Mouse (Mus musculus): ENCODE results near the gene Numb. TPM values are rescaled to one million over a fixed set of nuclear protein-coding genes. Genes with fewer than 3 reads are reported as not detected.

Numb gene
- polyA plus RNA-seq, 1 experiment = 155 TPM

GRCm38 (mm10) chr12:83924332-83924731 lies 2.6 kb upstream of the Numb start:
- 84% methylated on average over 3 of the region's 3 CpGs for WGBS
- no peak for DNase-seq
- Histone ChIP-seq H3K4me3 (replicated peaks; ENCODE audit: extremely low read depth, low read depth, low read length) (no peak overlapping the region), H3K4me1 (ENCODE audit: control insufficient read depth, insufficient read depth, low read length) (peaks cover 21% of the 10 kb centered on the region)
- no peak for TF ChIP-seq POLR2A (IDR thresholded peaks at IDR 0.05; ENCODE audit: borderline replicate concordance, extremely low read depth, low read depth, low read length)
- no peak for TF ChIP-seq CTCF (IDR thresholded peaks at IDR 0.05; ENCODE audit: insufficient read depth, low read length)

DNA sequence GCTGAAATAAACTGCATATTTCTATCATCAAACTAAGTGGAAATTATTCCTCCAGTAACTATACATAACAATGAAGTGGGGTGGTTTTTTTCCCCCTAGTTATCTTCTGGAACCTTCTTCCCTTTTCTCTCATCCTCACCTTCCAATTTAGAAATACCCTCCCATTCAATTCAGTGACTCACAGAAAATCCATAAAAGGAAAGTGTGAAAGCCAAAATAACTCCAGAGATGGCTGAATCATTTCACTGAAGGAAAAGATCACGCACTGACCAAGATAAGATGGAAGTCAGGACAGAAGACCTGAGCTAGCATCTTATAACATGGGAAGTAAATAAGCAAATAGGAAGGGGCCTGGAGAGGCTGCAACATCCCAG lies 1.7 kb upstream of the Numb start:
- WGBS = 68% methylated on average over 1 of the region's 1 CpGs
- H3K4me3 ChIP-seq (replicated peaks; ENCODE audit: extremely low read depth, low read depth, low read length) = no peak overlapping the region
- DNase-seq = no peak
- peaks cover 16% of the 10 kb centered on the region for H3K4me1 ChIP-seq (ENCODE audit: control insufficient read depth, insufficient read depth, low read length)
- TF ChIP-seq CTCF (IDR thresholded peaks at IDR 0.05; ENCODE audit: insufficient read depth, low read length) = no peak
- TF ChIP-seq POLR2A (IDR thresholded peaks at IDR 0.05; ENCODE audit: borderline replicate concordance, extremely low read depth, low read depth, low read length) = no peak

GRCm38 (mm10) chr12:83922724-83923485 lies 1.2 kb upstream of the Numb start:
- H3K4me1 ChIP-seq (ENCODE audit: control insufficient read depth, insufficient read depth, low read length) = peaks cover 12% of the 10 kb centered on the region
- H3K4me3 ChIP-seq (replicated peaks; ENCODE audit: extremely low read depth, low read depth, low read length) = peak overlapping the region; percentile 15
- no peak for DNase-seq
- TF ChIP-seq POLR2A (IDR thresholded peaks at IDR 0.05; ENCODE audit: borderline replicate concordance, extremely low read depth, low read depth, low read length) = no peak
- TF ChIP-seq CTCF (IDR thresholded peaks at IDR 0.05; ENCODE audit: insufficient read depth, low read length) = no peak
- WGBS = 44% methylated on average over 8 of the region's 8 CpGs

- DNase-seq = peak; percentile 51
- WGBS = 3% methylated on average over 31 of the region's 31 CpGs
- peak overlapping the region; percentile 75 for H3K4me3 ChIP-seq (replicated peaks; ENCODE audit: extremely low read depth, low read depth, low read length)
- TF ChIP-seq CTCF (IDR thresholded peaks at IDR 0.05; ENCODE audit: insufficient read depth, low read length) (no peak), POLR2A (IDR thresholded peaks at IDR 0.05; ENCODE audit: borderline replicate concordance, extremely low read depth, low read depth, low read length) (no peak)
- H3K4me1 ChIP-seq (ENCODE audit: control insufficient read depth, insufficient read depth, low read length) = peaks cover 5% of the 10 kb centered on the region; the same call in 1 of the 2 replicates
These were observed 853 bp downstream of the Numb start for GRCm38 (mm10) chr12:83920721-83921441.

DNA sequence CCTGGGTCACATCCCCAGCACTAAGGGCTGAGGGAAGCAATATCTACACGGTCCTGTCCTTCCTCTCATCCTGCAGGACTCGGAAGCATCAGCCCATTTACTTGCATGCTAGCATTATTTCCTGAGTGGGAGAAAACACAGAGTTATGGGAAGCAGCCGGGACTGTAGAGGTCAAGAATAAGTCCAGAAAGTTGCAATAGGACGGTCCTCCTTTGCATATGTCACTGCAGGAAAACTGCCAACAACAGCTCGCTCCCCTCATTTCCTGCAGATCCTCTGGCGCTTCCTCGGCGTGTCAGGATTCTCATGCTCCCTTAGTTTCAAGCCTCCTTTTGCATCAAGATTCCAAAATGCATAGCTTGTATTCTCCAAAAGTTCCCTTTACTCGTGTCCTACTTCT lies 4.8 kb downstream of the Numb start:
- H3K4me1 ChIP-seq (ENCODE audit: control insufficient read depth, insufficient read depth, low read length) = peaks cover 12% of the 10 kb centered on the region
- H3K4me3 ChIP-seq (replicated peaks; ENCODE audit: extremely low read depth, low read depth, low read length) = peak overlapping the region; percentile 23
- TF ChIP-seq POLR2A (IDR thresholded peaks at IDR 0.05; ENCODE audit: borderline replicate concordance, extremely low read depth, low read depth, low read length) = no peak
- TF ChIP-seq CTCF (IDR thresholded peaks at IDR 0.05; ENCODE audit: insufficient read depth, low read length) = no peak
- no peak for DNase-seq
- 41% methylated on average over 9 of the region's 9 CpGs for WGBS

GRCm38 (mm10) chr12:83914797-83915196 lies 6.9 kb downstream of the Numb start:
- WGBS = 54% methylated on average over 1 of the region's 1 CpGs
- TF ChIP-seq CTCF (IDR thresholded peaks at IDR 0.05; ENCODE audit: insufficient read depth, low read length) = no peak
- no peak for TF ChIP-seq POLR2A (IDR thresholded peaks at IDR 0.05; ENCODE audit: borderline replicate concordance, extremely low read depth, low read depth, low read length)
- H3K4me3 ChIP-seq (replicated peaks; ENCODE audit: extremely low read depth, low read depth, low read length) = no peak overlapping the region
- peaks cover 12% of the 10 kb centered on the region for H3K4me1 ChIP-seq (ENCODE audit: control insufficient read depth, insufficient read depth, low read length)
- no peak for DNase-seq

GRCm38 (mm10) chr12:83914202-83914740 lies 7.5 kb downstream of the Numb start:
- whole genome bisulfite sequencing = 66% methylated on average over 4 of the region's 4 CpGs
- TF ChIP-seq POLR2A (IDR thresholded peaks at IDR 0.05; ENCODE audit: borderline replicate concordance, extremely low read depth, low read depth, low read length) = no peak
- no peak for TF ChIP-seq CTCF (IDR thresholded peaks at IDR 0.05; ENCODE audit: insufficient read depth, low read length)
- peaks cover 12% of the 10 kb centered on the region for H3K4me1 ChIP-seq (ENCODE audit: control insufficient read depth, insufficient read depth, low read length)

GRCm38 (mm10) chr12:83910451-83910850 lies 11.3 kb downstream of the Numb start:
- DNase-seq = peak; percentile 2
- no peak for TF ChIP-seq POLR2A (IDR thresholded peaks at IDR 0.05; ENCODE audit: borderline replicate concordance, extremely low read depth, low read depth, low read length)
- no peak for TF ChIP-seq CTCF (IDR thresholded peaks at IDR 0.05; ENCODE audit: insufficient read depth, low read length)
- H3K4me3 ChIP-seq (replicated peaks; ENCODE audit: extremely low read depth, low read depth, low read length) = no peak overlapping the region
- H3K4me1 ChIP-seq (ENCODE audit: control insufficient read depth, insufficient read depth, low read length) = peaks cover 8% of the 10 kb centered on the region
- WGBS = 80% methylated on average over 2 of the region's 2 CpGs

More at GRCm38 (mm10) chr12:83914202-83914740, 7.5 kb downstream of the Numb start:
- DNase-seq = no peak
- H3K4me3 ChIP-seq (replicated peaks; ENCODE audit: extremely low read depth, low read depth, low read length) = no peak overlapping the region

- DNase-seq = no peak
These were observed 28.8 kb downstream of the Numb start for GRCm38 (mm10) chr12:83892926-83893325.

More at GRCm38 (mm10) chr12:83892926-83893325, 28.8 kb downstream of the Numb start:
- TF ChIP-seq CTCF (IDR thresholded peaks at IDR 0.05; ENCODE audit: insufficient read depth, low read length) = no peak
- TF ChIP-seq POLR2A (IDR thresholded peaks at IDR 0.05; ENCODE audit: borderline replicate concordance, extremely low read depth, low read depth, low read length) = no peak
- no peak overlapping the region for H3K4me3 ChIP-seq (replicated peaks; ENCODE audit: extremely low read depth, low read depth, low read length)
- H3K4me1 ChIP-seq (ENCODE audit: control insufficient read depth, insufficient read depth, low read length) = peaks cover 4% of the 10 kb centered on the region; the same call in 1 of the 2 replicates
- 89% methylated on average over 1 of the region's 1 CpGs for WGBS
